Mouse (Mus musculus): Measurements from ENCODE around the gene Enpep. TPM values are rescaled to one million over a fixed set of nuclear protein-coding genes. Genes with fewer than 3 reads are reported as not detected.

Gene Enpep
- polyA plus RNA-seq, 1 experiment from 2014 or later = 8.7 TPM

DNA sequence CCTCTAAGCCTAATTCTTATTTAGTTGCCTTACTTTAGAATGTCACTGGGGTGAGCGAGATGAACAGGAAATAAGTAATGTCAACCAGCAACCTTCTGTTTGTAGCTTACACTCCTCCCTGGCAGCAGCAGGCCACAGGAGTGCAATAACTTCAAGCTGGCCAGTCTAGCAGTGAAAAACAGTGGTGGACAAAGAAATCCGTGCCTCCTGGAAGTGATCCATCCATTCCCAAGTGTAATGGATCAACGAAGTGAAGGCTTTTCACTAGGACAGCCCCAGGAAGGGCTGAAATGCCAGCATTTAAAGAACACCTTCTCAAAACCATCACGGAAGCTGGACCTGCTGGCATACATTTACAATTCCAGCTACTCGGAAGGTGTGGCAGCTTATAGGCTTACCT lies 48.2 kb downstream of the Enpep start:
- Histone ChIP-seq H3K27ac (replicated peaks) (no peak overlapping the region), H3K4me1 (no peaks in the 10 kb centered on the region), H3K4me3 (replicated peaks) (no peak overlapping the region), H3K27me3 (no peaks in the 10 kb centered on the region), H3K36me3 (no peaks in the 10 kb centered on the region), H3K9ac (no peak overlapping the region), H3K4me2 (replicated peaks) (0 out of 2 replicates have a peak overlapping the region, but pooled peaks have one; percentile 0), H3K9me3 (replicated peaks) (no peaks in the 10 kb centered on the region)
- WGBS = 57% methylated on average over 5 of the region's 5 CpGs
- no peak for ATAC-seq (ENCODE audit: insufficient number of reproducible peaks, low FRiP score, low TSS enrichment, low read depth)

DNA sequence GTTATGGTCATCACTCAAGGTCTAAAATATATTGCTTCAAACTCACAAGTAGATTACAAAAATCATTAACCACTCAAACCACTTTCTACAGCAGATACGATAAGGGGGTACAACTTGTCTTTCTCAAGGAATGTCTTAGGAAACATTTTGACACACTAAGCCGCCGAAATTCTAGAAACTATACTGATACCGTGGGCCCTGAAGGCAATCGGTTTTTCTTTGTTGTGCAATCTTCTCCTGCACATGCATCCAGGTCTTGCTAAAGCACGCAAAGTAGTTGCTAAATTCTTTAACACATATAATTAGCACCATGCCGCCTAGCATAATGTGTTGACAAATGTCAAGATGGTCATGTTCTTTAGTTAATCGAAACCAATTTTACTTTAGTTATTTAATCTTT lies 53.1 kb downstream of the Enpep start:
- ATAC-seq (ENCODE audit: insufficient number of reproducible peaks, low FRiP score, low TSS enrichment, low read depth) = no peak
- Histone ChIP-seq H3K4me1 (no peaks in the 10 kb centered on the region), H3K9ac (no peak overlapping the region), H3K4me3 (replicated peaks) (no peak overlapping the region), H3K36me3 (no peaks in the 10 kb centered on the region), H3K9me3 (replicated peaks) (no peaks in the 10 kb centered on the region), H3K27ac (replicated peaks) (no peak overlapping the region), H3K27me3 (no peaks in the 10 kb centered on the region), H3K4me2 (replicated peaks) (no peak overlapping the region)
- 71% methylated on average over 8 of the region's 8 CpGs for WGBS

DNA sequence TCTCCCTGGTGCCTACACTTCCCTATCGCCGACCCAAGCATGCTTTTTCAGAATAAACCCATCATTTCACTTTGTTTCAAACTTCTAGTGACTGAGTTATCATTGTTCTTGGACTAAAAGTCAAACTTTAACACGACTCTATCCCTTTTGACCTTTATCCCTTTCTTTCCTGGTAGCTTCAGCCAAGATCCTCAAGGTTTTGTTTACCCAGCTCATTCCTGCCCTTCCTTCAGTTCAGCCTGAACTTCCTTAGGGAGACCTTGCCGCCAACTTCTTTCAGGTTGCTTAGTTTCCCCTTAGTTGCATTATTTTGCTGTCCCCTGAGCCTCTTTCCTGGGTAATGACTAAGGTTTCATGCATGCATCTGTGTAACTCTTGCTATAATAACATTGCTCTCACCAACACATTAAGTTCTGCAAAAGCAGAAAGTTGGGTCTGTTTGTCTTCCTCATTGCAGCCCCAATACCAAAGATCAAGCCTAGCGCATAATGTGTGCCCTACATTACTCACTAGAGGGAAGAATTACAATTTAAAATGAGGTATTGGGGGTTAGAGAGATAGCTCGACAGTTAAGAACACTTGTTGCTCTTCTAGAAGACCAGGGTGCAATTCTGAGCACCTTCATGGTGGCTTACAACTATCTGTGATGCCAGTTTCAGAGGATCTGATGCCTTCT lies 59.2 kb downstream of the Enpep start:
- 81% methylated on average over 6 of the region's 6 CpGs for WGBS
- no peak overlapping the region for H3K4me2 ChIP-seq (replicated peaks)
- no peaks in the 10 kb centered on the region for H3K36me3 ChIP-seq

DNA sequence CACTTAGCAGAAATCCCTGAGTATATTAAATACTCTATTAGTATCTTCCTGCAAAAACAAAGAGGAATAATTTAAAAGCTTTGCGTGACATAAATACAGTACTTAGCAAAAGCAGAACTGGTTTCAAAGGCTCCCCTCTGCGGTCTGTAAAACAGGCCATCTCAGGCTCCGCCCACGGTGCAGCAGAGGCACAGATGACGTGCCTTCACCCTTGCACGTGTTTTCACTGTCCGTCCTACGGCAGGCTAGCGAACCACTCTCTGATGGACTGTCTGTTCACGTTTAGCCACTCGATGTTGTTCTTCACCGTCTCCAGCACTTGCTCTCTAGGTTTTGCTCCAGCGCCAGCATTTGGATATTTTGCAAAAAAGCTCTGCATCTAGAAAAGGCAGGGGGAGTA lies 62.5 kb downstream of the Enpep start:
- H3K4me2 ChIP-seq (replicated peaks) = peak overlapping the region; percentile 35
- no peaks in the 10 kb centered on the region for H3K4me1 ChIP-seq
- no peak overlapping the region for H3K4me3 ChIP-seq (replicated peaks)
- 25% methylated on average over 13 of the region's 13 CpGs for WGBS
- H3K9me3 ChIP-seq (replicated peaks) = no peaks in the 10 kb centered on the region
- H3K27me3 ChIP-seq = no peaks in the 10 kb centered on the region
- no peak overlapping the region for H3K9ac ChIP-seq
- no peak; the same call in 1 of the 2 replicates for ATAC-seq (ENCODE audit: insufficient number of reproducible peaks, low FRiP score, low TSS enrichment, low read depth)
- H3K27ac ChIP-seq (replicated peaks) = no peak overlapping the region
- H3K36me3 ChIP-seq = no peaks in the 10 kb centered on the region

More for the DNA sequence above, 59.2 kb downstream of the Enpep start:
- H3K9ac ChIP-seq = no peak overlapping the region
- no peak overlapping the region for H3K27ac ChIP-seq (replicated peaks)
- ATAC-seq (ENCODE audit: insufficient number of reproducible peaks, low FRiP score, low TSS enrichment, low read depth) = no peak
- H3K4me3 ChIP-seq (replicated peaks) = no peak overlapping the region
- H3K27me3 ChIP-seq = no peaks in the 10 kb centered on the region
- H3K4me1 ChIP-seq = no peaks in the 10 kb centered on the region
- no peaks in the 10 kb centered on the region for H3K9me3 ChIP-seq (replicated peaks)

DNA sequence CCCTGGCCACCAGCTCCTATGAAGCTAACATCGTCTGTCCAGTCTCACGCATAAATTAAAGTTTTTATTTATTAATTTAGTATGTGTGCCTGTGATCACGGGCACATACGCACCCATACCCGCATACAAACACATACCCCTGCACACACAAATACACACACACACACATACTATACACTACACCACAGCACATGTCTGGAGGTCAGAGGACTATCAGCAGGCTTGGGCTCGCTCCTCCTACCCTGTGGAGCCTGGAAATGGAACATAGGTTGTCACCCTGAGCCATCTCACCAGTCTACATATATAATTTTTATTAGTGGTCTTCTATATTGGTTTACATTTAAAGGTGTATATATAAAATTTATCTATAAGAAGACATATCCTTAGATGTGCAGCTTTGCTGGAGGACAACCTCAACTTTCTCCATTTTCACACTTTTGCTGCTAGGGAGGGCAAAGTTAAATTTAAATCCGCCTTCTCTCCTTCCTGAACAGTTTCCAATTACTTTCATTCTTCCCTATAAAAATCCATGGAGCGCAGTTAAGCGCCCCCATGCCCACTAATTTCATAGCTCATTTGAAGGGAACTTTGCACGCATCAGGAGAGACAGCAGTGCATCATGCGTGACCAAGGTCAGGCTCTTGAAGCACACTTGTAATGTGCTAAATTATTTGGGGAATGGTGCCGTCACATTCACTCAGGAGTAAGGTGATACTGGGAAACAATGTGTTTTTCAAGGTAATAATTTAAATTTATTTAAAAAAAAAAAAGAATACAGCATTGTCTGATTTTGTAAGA lies 63.4 kb downstream of the Enpep start:
- Histone ChIP-seq H3K36me3 (no peaks in the 10 kb centered on the region), H3K9me3 (replicated peaks) (no peaks in the 10 kb centered on the region), H3K4me3 (replicated peaks) (no peak overlapping the region), H3K9ac (no peak overlapping the region), H3K27me3 (no peaks in the 10 kb centered on the region), H3K4me2 (replicated peaks) (no peak overlapping the region), H3K27ac (replicated peaks) (no peak overlapping the region), H3K4me1 (no peaks in the 10 kb centered on the region)
- ATAC-seq (ENCODE audit: insufficient number of reproducible peaks, low FRiP score, low TSS enrichment, low read depth) = no peak
- WGBS = 85% methylated on average over 12 of the region's 12 CpGs

DNA sequence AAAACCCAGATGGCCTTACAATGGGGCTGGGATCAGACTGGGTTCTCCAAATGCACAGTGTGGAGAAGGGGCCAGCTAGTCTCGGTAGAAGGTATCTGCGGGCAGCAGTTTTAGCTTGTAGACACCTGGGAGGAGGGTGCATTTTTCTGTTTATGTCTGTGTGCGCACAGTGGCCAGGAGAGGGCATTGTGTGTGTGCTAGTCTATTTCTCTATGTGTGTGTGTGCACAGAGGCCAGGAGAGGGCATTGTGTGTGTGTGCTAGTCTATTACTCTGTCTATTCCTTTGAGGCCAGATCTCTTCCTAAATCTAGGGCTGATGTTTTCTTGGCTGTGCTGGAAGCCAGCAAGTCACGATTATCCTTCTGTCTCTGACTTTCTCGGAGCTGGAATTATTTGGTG lies 74.0 kb downstream of the Enpep start:
- no peaks in the 10 kb centered on the region for H3K4me1 ChIP-seq
- H3K9me3 ChIP-seq (replicated peaks) = no peaks in the 10 kb centered on the region
- no peaks in the 10 kb centered on the region for H3K27me3 ChIP-seq
- H3K27ac ChIP-seq (replicated peaks) = no peak overlapping the region
- 75% methylated on average over 5 of the region's 5 CpGs for WGBS
- no peaks in the 10 kb centered on the region for H3K36me3 ChIP-seq
- H3K4me2 ChIP-seq (replicated peaks) = no peak overlapping the region
- ATAC-seq (ENCODE audit: insufficient number of reproducible peaks, low FRiP score, low TSS enrichment, low read depth) = no peak
- no peak overlapping the region for H3K9ac ChIP-seq
- no peak overlapping the region for H3K4me3 ChIP-seq (replicated peaks)

DNA sequence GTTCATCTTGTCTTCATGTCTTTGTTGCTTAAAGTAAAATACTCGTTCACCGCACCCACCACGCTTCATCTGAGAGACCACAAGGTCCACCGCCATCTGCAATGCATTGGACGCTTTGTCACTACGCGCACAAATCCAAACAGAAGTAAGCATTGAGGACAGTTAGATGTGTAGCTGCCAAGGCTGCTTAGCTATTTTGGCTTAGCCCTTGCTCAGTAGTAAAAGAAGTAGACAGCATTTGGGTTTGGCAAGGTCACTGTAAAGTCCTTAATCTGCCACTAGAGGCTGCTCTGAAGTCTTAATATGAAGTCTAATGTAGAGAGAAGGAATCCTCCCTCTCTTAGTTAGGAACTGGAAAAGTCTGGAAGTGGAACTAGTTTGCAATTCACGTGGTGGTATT lies 75.8 kb downstream of the Enpep start:
- Histone ChIP-seq H3K27me3 (no peaks in the 10 kb centered on the region), H3K36me3 (no peaks in the 10 kb centered on the region), H3K9me3 (replicated peaks) (no peaks in the 10 kb centered on the region), H3K4me3 (replicated peaks) (no peak overlapping the region), H3K4me2 (replicated peaks) (peak overlapping the region; percentile 36), H3K27ac (replicated peaks) (no peak overlapping the region), H3K9ac (no peak overlapping the region), H3K4me1 (no peaks in the 10 kb centered on the region)
- 62% methylated on average over 8 of the region's 8 CpGs for WGBS
- no peak; the same call in 1 of the 2 replicates for ATAC-seq (ENCODE audit: insufficient number of reproducible peaks, low FRiP score, low TSS enrichment, low read depth)

DNA sequence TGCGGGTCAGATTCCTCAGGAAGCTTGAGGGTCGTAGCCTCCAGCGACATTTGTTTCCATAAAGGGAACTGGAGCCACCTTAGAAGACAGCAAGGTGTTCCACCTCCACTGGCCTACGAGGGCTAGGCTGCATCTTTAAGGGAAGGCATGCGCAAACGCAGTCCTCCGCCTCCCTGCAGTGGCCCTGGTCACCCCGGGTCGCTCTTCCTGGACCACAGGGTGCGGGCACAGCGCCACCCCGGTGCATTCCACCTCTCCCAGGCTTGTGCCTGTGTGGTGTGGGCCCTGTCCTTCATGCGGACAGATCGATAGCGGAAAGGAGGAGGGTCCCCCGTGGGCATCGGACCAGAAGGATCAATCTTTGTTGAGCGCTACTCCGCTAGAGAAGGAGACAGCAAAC lies 76.2 kb downstream of the Enpep start:
- Histone ChIP-seq H3K27me3 (no peaks in the 10 kb centered on the region), H3K4me3 (replicated peaks) (peak overlapping the region; percentile 24), H3K27ac (replicated peaks) (no peak overlapping the region), H3K4me1 (no peaks in the 10 kb centered on the region), H3K4me2 (replicated peaks) (peak overlapping the region; percentile 36), H3K9me3 (replicated peaks) (no peaks in the 10 kb centered on the region), H3K36me3 (no peaks in the 10 kb centered on the region), H3K9ac (no peak overlapping the region)
- ATAC-seq (ENCODE audit: insufficient number of reproducible peaks, low FRiP score, low TSS enrichment, low read depth) = no peak
- 56% methylated on average over 19 of the region's 19 CpGs for WGBS

DNA sequence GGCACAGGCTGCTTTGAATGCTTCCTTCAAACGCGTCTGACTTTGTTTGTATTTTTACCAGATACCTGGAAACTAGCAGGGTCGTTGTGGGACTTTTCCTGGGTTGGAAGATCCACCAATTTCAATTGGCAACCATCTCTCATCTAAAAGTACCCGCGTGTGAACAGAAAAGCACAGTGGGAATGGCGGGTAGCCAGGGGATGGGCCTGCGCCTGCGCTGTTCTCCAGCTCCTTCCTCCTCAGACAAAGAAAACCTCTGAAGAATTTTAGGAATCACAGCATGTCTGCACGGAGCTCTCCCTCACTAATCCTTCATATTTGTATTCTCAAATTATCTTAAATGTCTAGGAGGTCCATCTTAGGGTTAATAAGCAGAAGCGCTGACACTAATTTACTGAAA lies 78.3 kb downstream of the Enpep start:
- H3K27ac ChIP-seq (replicated peaks) = no peak overlapping the region

DNA sequence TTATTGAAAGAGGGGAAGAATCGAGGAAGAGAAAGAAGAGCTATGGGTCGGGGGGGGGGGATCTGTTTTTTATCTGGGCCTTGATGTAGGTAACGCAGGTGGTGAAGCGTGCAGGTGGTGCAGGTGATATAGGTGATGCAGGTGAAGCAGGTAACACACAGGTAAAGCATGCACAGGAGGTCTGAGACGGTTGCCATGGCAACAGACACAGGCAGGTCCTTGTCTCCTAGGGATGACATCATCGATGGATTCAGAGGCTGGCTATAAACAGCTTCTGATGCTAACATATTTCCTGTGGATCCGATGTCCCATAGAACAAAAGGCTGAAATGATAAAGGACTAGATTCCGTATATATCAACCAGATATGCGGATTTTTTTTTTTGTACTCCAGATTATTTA lies 81.5 kb downstream of the Enpep start:
- no peak overlapping the region for H3K9ac ChIP-seq
- ATAC-seq (ENCODE audit: insufficient number of reproducible peaks, low FRiP score, low TSS enrichment, low read depth) = no peak
- no peak overlapping the region for H3K27ac ChIP-seq (replicated peaks)
- whole genome bisulfite sequencing = 83% methylated on average over 9 of the region's 9 CpGs
- no peak overlapping the region for H3K4me3 ChIP-seq (replicated peaks)
- no peaks in the 10 kb centered on the region for H3K27me3 ChIP-seq
- H3K4me1 ChIP-seq = no peaks in the 10 kb centered on the region
- H3K9me3 ChIP-seq (replicated peaks) = no peaks in the 10 kb centered on the region
- no peak overlapping the region for H3K4me2 ChIP-seq (replicated peaks)
- no peaks in the 10 kb centered on the region for H3K36me3 ChIP-seq

More for the DNA sequence above, 78.3 kb downstream of the Enpep start:
- Histone ChIP-seq H3K9me3 (replicated peaks) (no peaks in the 10 kb centered on the region), H3K4me1 (no peaks in the 10 kb centered on the region), H3K4me3 (replicated peaks) (no peak overlapping the region), H3K27me3 (no peaks in the 10 kb centered on the region), H3K9ac (no peak overlapping the region), H3K4me2 (replicated peaks) (no peak overlapping the region), H3K36me3 (no peaks in the 10 kb centered on the region)
- WGBS = 40% methylated on average over 10 of the region's 10 CpGs
- no peak for ATAC-seq (ENCODE audit: insufficient number of reproducible peaks, low FRiP score, low TSS enrichment, low read depth)

DNA sequence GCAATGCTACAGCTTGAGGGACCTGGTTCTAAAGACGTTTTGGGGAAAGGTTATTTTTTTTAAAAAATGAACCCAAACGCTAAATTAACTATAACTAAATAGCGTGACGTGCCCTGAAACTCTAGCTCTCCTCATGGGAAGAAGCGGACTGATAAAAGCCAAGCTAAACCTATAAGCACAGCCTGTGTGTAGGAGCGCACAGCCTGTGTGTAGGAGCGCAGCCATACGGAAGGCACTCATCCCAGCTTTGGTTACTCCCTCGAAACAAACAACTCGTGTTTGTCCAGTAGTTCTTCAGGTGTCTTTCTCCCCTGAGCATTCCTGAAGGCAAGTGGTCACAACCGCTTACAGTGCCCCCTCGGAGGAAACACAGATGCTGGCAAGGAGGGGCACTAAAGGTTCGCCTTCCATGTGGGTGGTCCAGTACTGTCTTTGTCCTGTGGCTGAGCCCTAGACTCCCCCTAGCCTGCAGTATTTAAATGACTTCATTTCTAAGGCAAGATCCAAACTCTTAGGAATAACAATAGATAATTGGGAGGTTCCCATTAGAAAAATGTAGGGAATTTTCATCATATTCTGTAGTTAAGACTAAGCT lies 93.8 kb downstream of the Enpep start:
- 10% methylated on average over 13 of the region's 13 CpGs for WGBS
- Histone ChIP-seq H3K9me3 (replicated peaks) (no peaks in the 10 kb centered on the region), H3K27ac (replicated peaks) (no peak overlapping the region), H3K4me1 (peaks cover 7% of the 10 kb centered on the region; the same call in 1 of the 2 replicates), H3K4me2 (replicated peaks) (peak overlapping the region; percentile 25; the same call in 1 of the 2 replicates), H3K9ac (no peak overlapping the region), H3K27me3 (no peaks in the 10 kb centered on the region; the same call in 1 of the 2 replicates), H3K4me3 (replicated peaks) (no peak overlapping the region; the same call in 1 of the 2 replicates), H3K36me3 (no peaks in the 10 kb centered on the region)
- no peak for ATAC-seq (ENCODE audit: insufficient number of reproducible peaks, low FRiP score, low TSS enrichment, low read depth)

All from embryonic facial prominence, embryonic 15.5 days (tissue).